Mouse (Mus musculus) liver, postnatal 0 days (tissue): ENCODE data around the gene Tor1b.

Experiments
- CTCF ChIP-seq: sonication (generic); IDR thresholded peaks from 2 replicates; pipeline ENCODE4 v1.5.1; 2016; ENCODE audit warnings: antibody characterized with exemption, low read depth
- EP300 ChIP-seq: IDR thresholded peaks from 2 replicates; pipeline ENCODE4 v1.6.1; 2016; ENCODE audit warnings: antibody characterized with exemption, low read depth, mild to moderate bottlenecking

DNA sequence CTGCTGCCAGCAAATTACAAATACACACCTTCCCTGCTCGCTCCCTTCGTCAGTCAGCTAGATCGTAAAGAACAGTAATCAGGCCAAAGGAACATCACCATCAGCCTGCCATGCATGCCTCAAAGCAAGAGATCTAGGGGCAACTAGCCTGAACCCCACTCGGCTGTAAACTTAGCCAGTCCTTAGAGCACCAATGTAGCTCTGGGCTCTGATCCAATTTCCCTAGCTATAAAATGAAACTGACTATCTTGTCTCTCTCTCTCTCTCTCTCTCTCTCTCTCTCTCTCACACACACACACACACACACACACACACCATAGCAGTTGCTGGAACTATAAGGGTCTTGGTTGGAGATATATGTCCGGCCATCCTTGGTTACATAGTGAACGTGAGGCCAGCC, 48.5 kb upstream of the Tor1b start:
- TF ChIP-seq CTCF: no peak
- no peak for TF ChIP-seq EP300
